Mouse (Mus musculus): Measurements from ENCODE around the gene Bcdin3d. TPM values are rescaled to one million over a fixed set of nuclear protein-coding genes. Genes with fewer than 3 reads are reported as not detected.

Bcdin3d gene
- polyA plus RNA-seq (2014; fragmentation: Illumina TruSeq; extraction: RNeasy Lipid Tissue Mini Kit (QIAGEN cat#74804); ENCODE audit: low read depth, low replicate concordance) = 1.5 TPM

GRCm38 (mm10) chr15:99474576-99474926, at the start of gene Bcdin3d:
Gene Bcdin3d, minus strand, starts transcription at chr15:99474730.

GRCm38 (mm10) chr15:99457606-99458401, 16.7 kb downstream of the Bcdin3d start, which contains the start of gene Nckap5l:
Gene Nckap5l, minus strand, starts transcription at chr15:99457748.

Other genes starting within 250 kb of the Bcdin3d start
- gene Kcnh3, start 249.9 kb downstream of the Bcdin3d start, polyA plus RNA-seq (2014; fragmentation: Illumina TruSeq; extraction: RNeasy Lipid Tissue Mini Kit (QIAGEN cat#74804); ENCODE audit: low read depth, low replicate concordance) = not detected
- gene Mcrs1, start 222.8 kb downstream of the Bcdin3d start, polyA plus RNA-seq (2014; fragmentation: Illumina TruSeq; extraction: RNeasy Lipid Tissue Mini Kit (QIAGEN cat#74804); ENCODE audit: low read depth, low replicate concordance) = 1.3 TPM
- 2.8 TPM for gene Prpf40b, start 179.6 kb downstream of the Bcdin3d start, polyA plus RNA-seq (2014; fragmentation: Illumina TruSeq; extraction: RNeasy Lipid Tissue Mini Kit (QIAGEN cat#74804); ENCODE audit: low read depth, low replicate concordance)
- not detected for gene Fam186b, start 178.8 kb downstream of the Bcdin3d start, polyA plus RNA-seq (2014; fragmentation: Illumina TruSeq; extraction: RNeasy Lipid Tissue Mini Kit (QIAGEN cat#74804); ENCODE audit: low read depth, low replicate concordance)
- gene Fmnl3, start 104.2 kb downstream of the Bcdin3d start, polyA plus RNA-seq (2014; fragmentation: Illumina TruSeq; extraction: RNeasy Lipid Tissue Mini Kit (QIAGEN cat#74804); ENCODE audit: low read depth, low replicate concordance) = 3.6 TPM
- 618 TPM for gene Tmbim6, start 81.8 kb downstream of the Bcdin3d start, polyA plus RNA-seq (2014; fragmentation: Illumina TruSeq; extraction: RNeasy Lipid Tissue Mini Kit (QIAGEN cat#74804); ENCODE audit: low read depth, low replicate concordance)
- gene Nckap5l, start 17.0 kb downstream of the Bcdin3d start, polyA plus RNA-seq (2014; fragmentation: Illumina TruSeq; extraction: RNeasy Lipid Tissue Mini Kit (QIAGEN cat#74804); ENCODE audit: low read depth, low replicate concordance) = not detected
- not detected for gene Faim2, start 53.4 kb upstream of the Bcdin3d start, polyA plus RNA-seq (2014; fragmentation: Illumina TruSeq; extraction: RNeasy Lipid Tissue Mini Kit (QIAGEN cat#74804); ENCODE audit: low read depth, low replicate concordance)
- 3.2 TPM for gene Aqp2, start 104.3 kb upstream of the Bcdin3d start, polyA plus RNA-seq (2014; fragmentation: Illumina TruSeq; extraction: RNeasy Lipid Tissue Mini Kit (QIAGEN cat#74804); ENCODE audit: low read depth, low replicate concordance)
- not detected for gene Aqp5, start 116.1 kb upstream of the Bcdin3d start, polyA plus RNA-seq (2014; fragmentation: Illumina TruSeq; extraction: RNeasy Lipid Tissue Mini Kit (QIAGEN cat#74804); ENCODE audit: low read depth, low replicate concordance)
- gene Aqp6, start 126.7 kb upstream of the Bcdin3d start, polyA plus RNA-seq (2014; fragmentation: Illumina TruSeq; extraction: RNeasy Lipid Tissue Mini Kit (QIAGEN cat#74804); ENCODE audit: low read depth, low replicate concordance) = 15.6 TPM
- gene Racgap1, start 176.9 kb upstream of the Bcdin3d start, polyA plus RNA-seq (2014; fragmentation: Illumina TruSeq; extraction: RNeasy Lipid Tissue Mini Kit (QIAGEN cat#74804); ENCODE audit: low read depth, low replicate concordance) = 1.9 TPM
- gene Asic1, start 195.6 kb upstream of the Bcdin3d start, polyA plus RNA-seq (2014; fragmentation: Illumina TruSeq; extraction: RNeasy Lipid Tissue Mini Kit (QIAGEN cat#74804); ENCODE audit: low read depth, low replicate concordance) = not detected
- 4.1 TPM for gene Smarcd1, start 227.4 kb upstream of the Bcdin3d start, polyA plus RNA-seq (2014; fragmentation: Illumina TruSeq; extraction: RNeasy Lipid Tissue Mini Kit (QIAGEN cat#74804); ENCODE audit: low read depth, low replicate concordance)
- gene Gm17349, start 230.8 kb upstream of the Bcdin3d start, polyA plus RNA-seq (2014; fragmentation: Illumina TruSeq; extraction: RNeasy Lipid Tissue Mini Kit (QIAGEN cat#74804); ENCODE audit: low read depth, low replicate concordance) = not detected
- gene Gpd1, start 242.8 kb upstream of the Bcdin3d start, polyA plus RNA-seq (2014; fragmentation: Illumina TruSeq; extraction: RNeasy Lipid Tissue Mini Kit (QIAGEN cat#74804); ENCODE audit: low read depth, low replicate concordance) = 10.5 TPM